Comparison of ENCODE assay signal across 17 mouse cellular contexts in genomic region chr10:84578738-84579137, GRCm38 (mm10). TPM values are rescaled to one million over a fixed set of nuclear protein-coding genes. Genes with fewer than 3 reads are reported as not detected.
DNase-seq lines count a peak whose midpoint lies in the region; ATAC-seq and TF ChIP-seq lines count a peak whose summit lies in the region.
"Had no signal": no experiment of that assay in that cellular context is flagged by ENCODE, and none has a peak within 500 bp of the region (broad histone marks: within the 10 kb centered on the region; RNA-seq: fewer than 3 reads in every experiment).

No protein-coding gene starts in this region.

- H3K4me2 ChIP-seq in heart, embryonic 14.5 days (ENCODE audit: low read length), result peak overlapping the region; percentile 88

- peaks cover 63% of the 10 kb centered on the region for H3K4me1 ChIP-seq in erythroblast, embryonic 14.5 days (ENCODE audit: control insufficient read depth)
- H3K4me1 ChIP-seq in heart, embryonic 14.5 days (ENCODE audit: control insufficient read depth in 2 of 2, insufficient read depth in 2 of 2, low read length in 2 of 2), result peaks cover 10 to 38% of the 10 kb centered on the region in 2 experiments
- peaks cover 7% of the 10 kb centered on the region for H3K4me1 ChIP-seq in testis, adult 2 months (ENCODE audit: control insufficient read depth, insufficient read depth, low read length)

- H3K36me3 ChIP-seq in erythroblast, embryonic 14.5 days (ENCODE audit: control insufficient read depth), result peaks cover 2% of the 10 kb centered on the region
- no peaks in the 10 kb centered on the region for H3K36me3 ChIP-seq in heart, embryonic 14.5 days (ENCODE audit: control insufficient read depth, insufficient read depth, low read length)
- no peaks in the 10 kb centered on the region for H3K36me3 ChIP-seq in testis, adult 2 months (ENCODE audit: control insufficient read depth, insufficient read depth, low read length)
- H3K36me3 ChIP-seq: forebrain, embryonic 12.5 days; hindbrain, embryonic 12.5 days; intestine, embryonic 15.5 days; kidney, embryonic 15.5 days; stomach, embryonic 15.5 days had no signal

- no peak for DNase-seq in heart, adult 8-10 months (ENCODE audit: low spot score)
- DNase-seq in testis, postnatal 14 days (ENCODE audit: low spot score), result no peak
- no peak for DNase-seq in c-Kit-positive CD71-positive TER-119-positive erythroid progenitor cells, embryonic 14.5 days (ENCODE audit: low spot score)
- DNase-seq in thymus, adult 18-20 months, result no peak
- DNase-seq: lung, adult 2 months; spleen, adult 18-20 months; thymus, postnatal 25 days had no signal

- ATAC-seq in erythroblast, adult 5-6 weeks (replicated peaks; ENCODE audit: low FRiP score, poor library complexity, severe bottlenecking), result no peak
- no peak for ATAC-seq in heart, embryonic 14.5 days (ENCODE audit: insufficient number of reproducible peaks, insufficient read depth, low FRiP score, low read depth)
- ATAC-seq: CD4-positive, CD25-positive, alpha-beta regulatory T cell, adult 4 months; intestine, embryonic 15.5 days had no signal

- H3K4me3 ChIP-seq in erythroblast, embryonic 14.5 days (replicated peaks), result peak overlapping the region; percentile 86
- no peak overlapping the region for H3K4me3 ChIP-seq in heart, embryonic 14.5 days (ENCODE audit: control insufficient read depth in 1 of 2, insufficient read depth in 1 of 2, low read depth in 1 of 2, low read length in 2 of 2)
- H3K4me3 ChIP-seq in testis, adult 2 months (ENCODE audit: control insufficient read depth, low read depth, low read length), result peak overlapping the region; percentile 94
- H3K4me3 ChIP-seq: forebrain, embryonic 12.5 days; hindbrain, embryonic 12.5 days; intestine, embryonic 15.5 days; kidney, embryonic 15.5 days had no signal

- no peak for TF ChIP-seq CTCF in testis, adult 2 months (IDR thresholded peaks at IDR 0.05; ENCODE audit: control insufficient read depth, insufficient read depth, insufficient replicate concordance, low read depth, low read length)

- 0 out of 2 replicates have a peak overlapping the region, but pooled peaks have one; percentile 6 for H3K9ac ChIP-seq in heart, embryonic 14.5 days (ENCODE audit: low read length)
- H3K9ac ChIP-seq: forebrain, embryonic 12.5 days; hindbrain, embryonic 12.5 days; intestine, embryonic 15.5 days; kidney, embryonic 15.5 days; stomach, embryonic 15.5 days had no signal

- H3K27me3 ChIP-seq in erythroblast, embryonic 14.5 days (ENCODE audit: control insufficient read depth), result peaks cover 17% of the 10 kb centered on the region
- no peaks in the 10 kb centered on the region for H3K27me3 ChIP-seq in heart, embryonic 14.5 days (ENCODE audit: control insufficient read depth, insufficient read depth, low read length)
- no peaks in the 10 kb centered on the region for H3K27me3 ChIP-seq in testis, adult 2 months (ENCODE audit: control insufficient read depth, insufficient read depth, low read length)
- H3K27me3 ChIP-seq: intestine, embryonic 15.5 days; stomach, embryonic 15.5 days had no signal

- H3K9me3 ChIP-seq in erythroblast, embryonic 14.5 days (ENCODE audit: control insufficient read depth, low read length), result no peaks in the 10 kb centered on the region
- no peaks in the 10 kb centered on the region for H3K9me3 ChIP-seq in heart, embryonic 14.5 days (ENCODE audit: control insufficient read depth, low read length)
- H3K9me3 ChIP-seq: forebrain, embryonic 12.5 days; hindbrain, embryonic 12.5 days; intestine, embryonic 15.5 days; kidney, embryonic 15.5 days; stomach, embryonic 15.5 days had no signal

- no peak for TF ChIP-seq POLR2A in testis, adult 2 months (IDR thresholded peaks at IDR 0.05; ENCODE audit: control insufficient read depth, low read depth, low read length)

- 50% methylated on average over 10 of the region's 10 CpGs for WGBS in heart, embryonic 14.5 days

- H3K27ac ChIP-seq in heart, embryonic 14.5 days (replicated peaks in 1 of 2; ENCODE audit: control insufficient read depth in 1 of 2, insufficient read depth in 1 of 2, low read depth in 2 of 2, low read length in 2 of 2), result no peak overlapping the region
- no peak overlapping the region for H3K27ac ChIP-seq in testis, adult 2 months (ENCODE audit: control insufficient read depth, insufficient read depth, low read depth, low read length)
- H3K27ac ChIP-seq: forebrain, embryonic 12.5 days; hindbrain, embryonic 12.5 days; intestine, embryonic 15.5 days; kidney, embryonic 15.5 days; stomach, embryonic 15.5 days had no signal

RNA-seq across cellular contexts. Expression of gene Tcp11l2, which starts 2.3 kb away (rescaled TPM):
- polyA plus RNA-seq in erythroblast, embryonic 14.5 days (2012), result 0.63 TPM in 2 replicates
- 604 and 645 TPM in 2 replicates for total RNA-seq in erythroblast, adult 5-6 weeks (2015; ENCODE audit: low replicate concordance)
- total RNA-seq in erythroblast, adult 5-6 weeks (2017; ENCODE audit: low replicate concordance), result 495 and 623 TPM in 2 replicates
- polyA plus RNA-seq in heart, embryonic 14.5 days (2014; fragmentation: Nextera tagmentation; extraction: Ambion mirVana), result 36.2 and 36.6 TPM in 2 replicates
- total RNA-seq in heart, adult 8-10 months (2022), result 100 to 1,000 TPM in 3 of 4 experiments, 10 to 100 TPM in 1; 89.2 to 200 (median 123) TPM
- polyA plus RNA-seq in testis, adult 2 months (2012; rRNA removed), result 14.0 and 18.2 TPM in 2 replicates

RNA-seq across cellular contexts. Expression of gene Polr3b, which starts 43.4 kb away (rescaled TPM):
- polyA plus RNA-seq in erythroblast, embryonic 14.5 days (2012), result 0.27 and 0.47 TPM in 2 replicates
- 44.1 and 50.5 TPM in 2 replicates for total RNA-seq in erythroblast, adult 5-6 weeks (2015; ENCODE audit: low replicate concordance)
- 81.8 and 274 TPM in 2 replicates for total RNA-seq in erythroblast, adult 5-6 weeks (2017; ENCODE audit: low replicate concordance)
- 12.4 and 12.9 TPM in 2 replicates for polyA plus RNA-seq in heart, embryonic 14.5 days (2014; fragmentation: Nextera tagmentation; extraction: Ambion mirVana)
- total RNA-seq in heart, adult 8-10 months (2022), result 10 to 100 TPM; 10.7 to 11.6 (median 11.0) TPM
- polyA plus RNA-seq in testis, adult 2 months (2012; rRNA removed), result 4.1 and 4.8 TPM in 2 replicates

RNA-seq across cellular contexts. Expression of gene Ckap4, which starts 44.9 kb away (rescaled TPM):
- polyA plus RNA-seq in erythroblast, embryonic 14.5 days (2012), result 0.04 and 0.11 TPM in 2 replicates
- total RNA-seq in erythroblast, adult 5-6 weeks (2015; ENCODE audit: low replicate concordance), result 43.8 and 45.6 TPM in 2 replicates
- total RNA-seq in erythroblast, adult 5-6 weeks (2017; ENCODE audit: low replicate concordance), result 29.6 and 38.4 TPM in 2 replicates
- 106 and 116 TPM in 2 replicates for polyA plus RNA-seq in heart, embryonic 14.5 days (2014; fragmentation: Nextera tagmentation; extraction: Ambion mirVana)
- 10 to 100 TPM; 18.2 to 26.3 (median 22.8) TPM for total RNA-seq in heart, adult 8-10 months (2022)
- polyA plus RNA-seq in testis, adult 2 months (2012; rRNA removed), result 50.1 and 55.7 TPM in 2 replicates

Comparison
In these comparisons a context has a peak if more than half of its experiments do, and no peak if none do; other contexts are left out.
1. H3K4me3 ChIP-seq: peak in erythroblast, embryonic 14.5 days (single experiment) and testis, adult 2 months (single experiment); none in heart, embryonic 14.5 days (0 of 2).
2. RNA of gene Ckap4, which starts 44.9 kb away (polyA plus RNA-seq): 106 to 116 TPM in heart, embryonic 14.5 days and 50.1 to 55.7 TPM in testis, adult 2 months; 0.04 to 0.11 TPM in erythroblast, embryonic 14.5 days; every median in the first group is over 10 times any median in the second.